Mouse (Mus musculus) megakaryocyte, embryonic 14.5 days (primary cell): ENCODE measurements around the gene Fabp3.

Source experiments
- FLI1 ChIP-seq: IDR thresholded peaks from 2 replicates; pipeline ENCODE4 v1.6.1; 2012; ENCODE audit warnings: low read length, inconsistent platforms, mixed read lengths
- GATA1 ChIP-seq: IDR thresholded peaks from 3 replicates; pipeline ENCODE4 v1.6.1; 2012; ENCODE audit warnings: mixed read lengths, low read length, inconsistent platforms, borderline replicate concordance

- TF ChIP-seq GATA1 (no peak), FLI1 (no peak)
Measured at GRCm38 (mm10) chr4:130304746-130305145, 3.6 kb upstream of the Fabp3 start.
